Mouse (Mus musculus) skeletal muscle tissue, adult 2 months (tissue): ENCODE measurements at regions not wholly inside any gene's neighbourhood (a gene's known extent, or its start where the extent isn't known, plus 50 kb on each side); places are given as distances from the start of the nearest gene placed in this dataset.
"Not testable (repeated sequence)": the region's sequence is repeated elsewhere in the genome, so short reads cannot be mapped to it uniquely, and the experiment has no call there.

Experiments used
- DNase-seq: peaks from one replicate; pipeline ENCODE4 v3.0.0-alpha.2; 2012; ENCODE audit warnings: low read depth, low spot score

- no peak for DNase-seq
Measured at GRCm38 (mm10) chr2:71597956-71598355, 51.4 kb upstream of the Dlx2 start.

GRCm38 (mm10) chr2:71598368-71598767, 51.8 kb upstream of the Dlx2 start:
- DNase-seq: no peak

GRCm38 (mm10) chr2:71598778-71599177, 52.2 kb upstream of the Dlx2 start:
- peak; percentile 49 for DNase-seq

DNA sequence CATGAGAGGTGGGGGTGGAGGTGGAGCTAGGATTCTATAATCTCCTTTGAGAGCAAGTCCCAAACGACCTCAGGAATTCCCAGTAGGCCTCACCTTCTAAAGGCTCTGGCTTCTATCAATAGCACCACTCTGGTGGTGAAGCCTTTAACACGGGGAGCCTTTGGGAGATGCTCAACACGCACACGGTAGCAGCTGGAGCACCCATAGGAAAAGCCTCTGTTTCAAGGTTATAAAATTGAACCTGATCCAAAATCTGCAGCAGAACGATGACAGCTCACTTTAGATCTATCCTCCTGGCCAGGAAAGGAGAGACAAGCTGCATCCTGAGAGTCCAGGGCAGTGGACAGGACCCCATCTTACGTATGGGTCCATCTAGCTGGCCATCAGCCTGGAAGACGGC, 53.7 kb upstream of the Dlx2 start:
- no peak for DNase-seq

DNA sequence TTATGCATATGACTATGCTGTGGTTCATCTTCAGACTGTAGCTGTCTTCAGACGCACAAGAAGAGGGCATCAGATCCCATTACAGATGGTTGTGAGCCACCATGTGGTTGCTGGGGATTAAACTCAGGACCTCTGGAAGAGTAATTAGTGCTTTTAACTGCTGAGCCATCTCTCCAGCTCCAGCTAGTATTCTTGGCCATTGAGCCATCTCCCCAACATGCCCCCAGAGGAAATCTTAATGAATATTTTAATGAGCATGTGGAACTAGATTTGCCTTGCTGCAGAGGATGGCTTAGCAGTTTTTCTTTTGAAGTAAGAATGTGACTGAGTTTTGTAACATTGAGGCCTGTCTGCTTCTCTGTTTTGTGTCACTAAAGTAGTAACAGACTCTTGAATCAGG, 54.4 kb upstream of the Dlx2 start:
- DNase-seq: no peak

DNA sequence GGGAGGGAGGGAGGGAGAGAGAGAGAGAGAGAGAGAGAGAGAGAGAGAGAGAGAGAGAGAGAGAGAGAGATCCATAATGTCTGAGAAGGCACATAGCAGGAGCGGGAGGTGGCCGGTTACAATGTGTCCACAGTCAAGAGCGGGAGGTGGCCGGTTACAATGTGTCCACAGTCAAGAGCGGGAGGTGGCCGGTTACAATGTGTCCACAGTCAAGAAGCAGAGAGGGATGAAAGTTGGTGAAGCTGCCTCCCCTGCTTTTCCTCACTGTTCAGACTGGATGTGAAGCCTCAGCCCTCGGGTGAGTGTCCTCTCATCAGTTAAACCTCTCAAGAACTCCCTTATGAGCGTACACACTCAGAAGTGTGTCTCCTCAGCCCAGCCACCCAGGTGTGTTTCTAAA, 57.2 kb upstream of the Dlx2 start:
- DNase-seq: not testable (repeated sequence)

DNA sequence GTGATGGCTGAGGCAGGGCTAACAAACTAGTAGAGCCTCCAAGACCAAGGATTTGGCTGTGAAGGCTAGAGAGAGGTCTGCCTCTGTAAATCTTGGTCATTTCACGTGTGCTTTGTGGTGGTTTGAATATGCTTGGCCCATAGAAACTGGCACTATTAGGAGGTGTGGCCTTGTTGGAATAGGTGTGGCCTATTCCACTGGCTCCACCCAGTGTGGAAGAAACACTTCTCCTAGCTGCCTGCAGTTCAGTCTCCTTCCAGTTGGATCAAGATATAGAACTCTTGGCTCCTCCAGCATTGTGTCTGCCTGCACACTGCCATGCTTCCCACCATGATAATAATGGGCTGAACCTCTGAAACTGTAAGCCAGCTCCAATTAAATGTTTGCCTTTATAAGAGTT, 59.1 kb upstream of the Dlx2 start:
- DNase-seq: no peak

DNA sequence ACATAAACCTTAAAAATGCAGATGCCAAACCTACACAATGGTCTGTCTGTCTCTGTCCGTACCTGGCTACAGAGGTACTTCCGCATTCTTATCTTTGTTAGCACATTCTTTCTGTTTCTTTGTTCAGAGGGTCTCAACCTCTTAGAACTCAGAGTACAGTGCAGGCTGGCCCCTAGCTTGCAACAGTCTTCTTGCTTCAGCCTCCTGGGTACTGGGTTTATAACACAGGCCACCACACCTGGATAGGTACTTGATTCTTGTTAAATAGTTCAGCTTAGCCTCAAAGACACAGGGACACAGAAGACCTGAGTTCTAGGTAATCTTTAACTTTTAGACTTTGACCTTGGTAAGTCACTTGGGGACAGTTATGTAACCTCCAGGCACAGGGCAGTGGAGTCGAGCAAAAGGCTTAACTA, 60.5 kb upstream of the Dlx2 start:
- no peak for DNase-seq

GRCm38 (mm10) chr2:71613216-71613615, 66.7 kb upstream of the Dlx2 start:
- no peak for DNase-seq

- DNase-seq: no peak
Measured at GRCm38 (mm10) chr2:71616526-71616925, 70.0 kb upstream of the Dlx2 start.

- no peak for DNase-seq
Measured at GRCm38 (mm10) chr2:71621458-71621857, 74.9 kb upstream of the Dlx2 start.

DNA sequence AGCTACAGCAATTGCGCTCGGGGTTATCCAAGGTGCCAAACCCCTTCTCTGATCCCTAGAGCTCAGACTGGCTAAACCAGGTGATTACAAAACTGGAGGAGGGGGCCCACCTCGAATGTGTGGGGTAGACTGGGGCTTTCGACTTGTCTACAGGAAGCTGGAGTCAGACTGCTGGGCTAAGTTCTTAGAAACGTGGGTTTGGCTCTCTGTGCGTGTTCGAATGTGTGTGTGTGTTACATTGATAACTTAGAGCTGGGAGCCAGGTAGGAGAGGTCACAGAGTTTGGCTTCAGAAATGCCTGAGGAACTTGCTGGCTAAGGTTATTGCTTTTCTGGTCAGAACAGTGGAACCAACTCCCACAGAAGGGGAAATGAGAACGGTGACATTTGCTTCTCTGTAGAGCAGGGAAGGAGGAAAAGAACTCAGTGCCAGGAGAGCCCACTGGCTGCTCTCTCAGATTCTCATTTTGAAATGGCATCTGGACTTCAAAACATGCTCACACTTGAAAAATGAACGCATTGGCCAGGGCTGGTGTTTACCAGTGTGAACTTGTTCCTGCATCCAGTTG, 76.1 kb upstream of the Dlx2 start:
- no peak for DNase-seq

GRCm38 (mm10) chr2:71623134-71623533, 76.6 kb upstream of the Dlx2 start:
- no peak for DNase-seq

DNA sequence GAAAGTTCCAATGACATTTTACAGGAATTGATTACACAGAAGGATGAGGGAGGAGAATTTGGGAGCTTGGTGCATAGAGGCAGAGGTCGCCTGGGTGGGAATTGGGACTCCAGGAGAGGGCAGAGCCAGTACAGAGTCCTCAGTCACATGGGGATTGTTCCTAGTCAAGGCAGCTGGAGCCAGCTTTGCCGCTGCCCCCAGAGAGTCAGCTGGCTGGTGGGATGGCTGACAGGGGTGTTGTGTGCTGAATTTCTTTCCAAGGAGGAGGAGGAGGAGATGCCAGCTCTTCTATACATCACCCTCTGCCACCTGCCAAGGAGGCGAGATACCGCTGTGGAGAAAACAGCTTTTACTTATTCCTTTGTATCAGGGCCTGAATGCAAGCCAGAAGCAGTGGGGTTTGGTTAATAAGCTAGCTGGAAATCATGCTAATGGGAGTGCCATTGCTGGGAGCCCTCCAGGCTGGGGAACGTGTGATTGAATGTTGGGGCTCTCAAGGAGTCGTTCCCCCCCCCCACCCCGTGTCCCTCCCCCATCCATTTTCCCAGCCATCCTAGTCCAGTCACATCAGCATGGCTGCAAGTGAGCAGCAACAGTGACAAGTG, 78.8 kb upstream of the Dlx2 start:
- DNase-seq: no peak

GRCm38 (mm10) chr2:71626404-71626803, 79.8 kb upstream of the Dlx2 start:
- no peak for DNase-seq

GRCm38 (mm10) chr2:71627097-71627755, 80.7 kb upstream of the Dlx2 start:
- no peak for DNase-seq

DNA sequence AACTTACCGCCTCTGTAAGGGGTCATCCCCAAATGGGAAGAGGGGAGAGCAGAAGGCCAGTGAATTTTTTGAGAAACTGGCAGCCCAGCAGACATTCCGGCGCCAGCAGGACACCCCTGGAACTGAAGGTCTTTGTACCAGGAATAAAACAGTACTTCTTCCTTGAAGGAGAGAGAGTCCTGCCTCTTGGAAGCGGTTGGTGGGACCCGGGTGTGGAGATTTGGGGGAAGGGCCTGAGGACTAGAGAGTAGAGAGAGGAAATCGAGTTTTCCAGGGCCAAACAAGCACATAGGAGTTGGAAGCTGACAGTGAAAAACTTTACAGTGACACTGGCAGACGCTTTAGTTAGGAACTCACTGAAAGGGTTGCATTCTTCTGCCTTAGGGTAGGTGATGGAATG, 82.3 kb upstream of the Dlx2 start:
- DNase-seq: no peak

GRCm38 (mm10) chr2:71629301-71630142, 83.0 kb upstream of the Dlx2 start:
- no peak for DNase-seq

- DNase-seq: no peak
Measured at GRCm38 (mm10) chr2:71630143-71630463, 83.5 kb upstream of the Dlx2 start.

GRCm38 (mm10) chr2:71633471-71633870, 86.9 kb upstream of the Dlx2 start:
- no peak for DNase-seq

GRCm38 (mm10) chr2:71634471-71634870, 87.9 kb upstream of the Dlx2 start:
- no peak for DNase-seq

DNA sequence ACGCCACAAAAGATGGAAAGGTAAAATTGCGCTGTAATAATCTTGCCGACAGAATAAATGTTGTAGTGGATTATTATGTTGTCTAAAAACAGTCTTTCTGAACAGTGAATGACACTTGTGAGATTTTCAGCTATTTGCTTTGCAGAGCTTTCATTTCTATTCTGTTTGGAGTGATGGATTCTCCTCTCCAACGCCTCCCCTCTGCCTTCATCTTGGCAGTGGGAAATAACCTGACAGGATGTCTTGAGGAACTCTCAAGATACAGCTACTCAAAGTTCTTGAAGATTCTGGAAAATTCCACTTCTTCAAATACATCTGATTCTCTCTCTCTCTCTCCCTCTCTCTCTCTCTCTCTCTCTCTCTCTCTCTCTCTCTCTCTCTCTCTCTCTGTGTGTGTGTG, 89.6 kb upstream of the Dlx2 start:
- no peak for DNase-seq

DNA sequence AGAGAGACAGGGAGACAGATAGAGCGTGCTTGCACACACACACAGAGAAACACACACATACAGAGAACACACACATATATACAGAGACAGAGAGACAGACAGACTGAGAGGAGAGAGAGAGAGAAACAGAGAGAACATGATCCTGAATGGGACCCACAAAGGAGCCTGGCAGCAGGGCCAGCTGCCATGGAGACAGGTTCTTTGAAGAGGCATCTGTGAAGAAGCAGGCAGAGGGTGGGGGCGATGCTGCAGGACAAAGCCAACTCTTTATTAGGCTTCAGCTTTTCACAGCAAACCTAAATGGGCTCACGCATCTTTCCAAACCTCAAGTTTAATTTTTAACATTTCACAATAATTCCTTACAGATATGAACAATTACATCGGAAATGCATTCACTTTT, 90.0 kb upstream of the Dlx2 start:
- DNase-seq: no peak
